Mouse (Mus musculus): ENCODE data around the gene Setd1a. TPM values are rescaled to one million over a fixed set of nuclear protein-coding genes. Genes with fewer than 3 reads are reported as not detected.

The Setd1a gene
- polyA plus RNA-seq, 1 experiment: 20.9 TPM

- TF ChIP-seq MAX (IDR thresholded peaks at IDR 0.05) (no peak), FOSL1 (IDR thresholded peaks at IDR 0.05; ENCODE audit: insufficient read depth, low read length, poor library complexity, severe bottlenecking) (no peak), MYOD1 (IDR thresholded peaks at IDR 0.05; ENCODE audit: control insufficient read depth, insufficient read length, low read depth) (no peak), USF1 (IDR thresholded peaks at IDR 0.05; ENCODE audit: low read depth) (no peak), CTCF (IDR thresholded peaks at IDR 0.05; ENCODE audit: control insufficient read depth, insufficient read depth, insufficient read length) (no peak), MYOG (IDR thresholded peaks at IDR 0.05; ENCODE audit: control insufficient read depth, extremely low read depth, insufficient read length) (no peak), CEBPB (IDR thresholded peaks at IDR 0.05; ENCODE audit: low read depth) (no peak)
- H3K4me3 ChIP-seq (ENCODE audit: insufficient read depth, poor library complexity, severe bottlenecking): peak overlapping the region; percentile 52
- peak overlapping the region; percentile 81 for H3ac ChIP-seq (ENCODE audit: control insufficient read depth, insufficient read length, low read depth)
- peaks cover 32% of the 10 kb centered on the region for H3K36me3 ChIP-seq (ENCODE audit: control insufficient read depth, insufficient read depth)
- H3K27me3 ChIP-seq (ENCODE audit: control insufficient read depth, insufficient read depth, insufficient read length): no peaks in the 10 kb centered on the region
- H3K79me2 ChIP-seq (ENCODE audit: control insufficient read depth, insufficient read depth): peaks cover 43% of the 10 kb centered on the region
- peaks cover 28% of the 10 kb centered on the region for H3K79me3 ChIP-seq (ENCODE audit: low read depth)
Measured at GRCm38 (mm10) chr7:127776878-127777473, 506 bp downstream of the Setd1a start.

GRCm38 (mm10) chr7:127777474-127778266, 1.2 kb downstream of the Setd1a start:
- H3K79me3 ChIP-seq (ENCODE audit: low read depth): peaks cover 30% of the 10 kb centered on the region
- peak overlapping the region; percentile 81 for H3ac ChIP-seq (ENCODE audit: control insufficient read depth, insufficient read length, low read depth)
- H3K4me3 ChIP-seq (ENCODE audit: insufficient read depth, poor library complexity, severe bottlenecking): peak overlapping the region; percentile 52
- peaks cover 47% of the 10 kb centered on the region for H3K79me2 ChIP-seq (ENCODE audit: control insufficient read depth, insufficient read depth)
- peaks cover 38% of the 10 kb centered on the region for H3K36me3 ChIP-seq (ENCODE audit: control insufficient read depth, insufficient read depth)
- no peaks in the 10 kb centered on the region for H3K27me3 ChIP-seq (ENCODE audit: control insufficient read depth, insufficient read depth, insufficient read length)
- TF ChIP-seq MAX (IDR thresholded peaks at IDR 0.05) (no peak), MYOD1 (IDR thresholded peaks at IDR 0.05; ENCODE audit: control insufficient read depth, insufficient read length, low read depth) (no peak), MYOG (IDR thresholded peaks at IDR 0.05; ENCODE audit: control insufficient read depth, extremely low read depth, insufficient read length) (no peak), CTCF (IDR thresholded peaks at IDR 0.05; ENCODE audit: control insufficient read depth, insufficient read depth, insufficient read length) (no peak), FOSL1 (IDR thresholded peaks at IDR 0.05; ENCODE audit: insufficient read depth, low read length, poor library complexity, severe bottlenecking) (no peak), USF1 (IDR thresholded peaks at IDR 0.05; ENCODE audit: low read depth) (no peak), CEBPB (IDR thresholded peaks at IDR 0.05; ENCODE audit: low read depth) (no peak)

GRCm38 (mm10) chr7:127778350-127778749, 1.9 kb downstream of the Setd1a start:
- Histone ChIP-seq H3K4me3 (ENCODE audit: insufficient read depth, poor library complexity, severe bottlenecking) (peak overlapping the region; percentile 52), H3K79me2 (ENCODE audit: control insufficient read depth, insufficient read depth) (peaks cover 47% of the 10 kb centered on the region), H3K79me3 (ENCODE audit: low read depth) (peaks cover 30% of the 10 kb centered on the region), H3ac (ENCODE audit: control insufficient read depth, insufficient read length, low read depth) (no peak overlapping the region), H3K27me3 (ENCODE audit: control insufficient read depth, insufficient read depth, insufficient read length) (no peaks in the 10 kb centered on the region), H3K36me3 (ENCODE audit: control insufficient read depth, insufficient read depth) (peaks cover 41% of the 10 kb centered on the region)
- TF ChIP-seq MYOG (IDR thresholded peaks at IDR 0.05; ENCODE audit: control insufficient read depth, extremely low read depth, insufficient read length): no peak
- no peak for TF ChIP-seq CEBPB (IDR thresholded peaks at IDR 0.05; ENCODE audit: low read depth)
- TF ChIP-seq MAX (IDR thresholded peaks at IDR 0.05): no peak
- no peak for TF ChIP-seq MYOD1 (IDR thresholded peaks at IDR 0.05; ENCODE audit: control insufficient read depth, insufficient read length, low read depth)
- TF ChIP-seq USF1 (IDR thresholded peaks at IDR 0.05; ENCODE audit: low read depth): no peak
- TF ChIP-seq FOSL1 (IDR thresholded peaks at IDR 0.05; ENCODE audit: insufficient read depth, low read length, poor library complexity, severe bottlenecking): no peak
- no peak for TF ChIP-seq CTCF (IDR thresholded peaks at IDR 0.05; ENCODE audit: control insufficient read depth, insufficient read depth, insufficient read length)

GRCm38 (mm10) chr7:127785308-127785707, 8.8 kb downstream of the Setd1a start, which contains the start of gene Gm49388:
TSS of gene Gm49388 (plus strand) at chr7:127785608.
- Histone ChIP-seq H3ac (ENCODE audit: control insufficient read depth, insufficient read length, low read depth) (no peak within 1 kb of the TSS), H3K79me3 (ENCODE audit: low read depth) (peaks cover 6% of the 10 kb centered on the region), H3K27me3 (ENCODE audit: control insufficient read depth, insufficient read depth, insufficient read length) (no peaks in the 10 kb centered on the region), H3K79me2 (ENCODE audit: control insufficient read depth, insufficient read depth) (peaks cover 19% of the 10 kb centered on the region), H3K36me3 (ENCODE audit: control insufficient read depth, insufficient read depth) (peaks cover 70% of the 10 kb centered on the region), H3K4me3 (ENCODE audit: insufficient read depth, poor library complexity, severe bottlenecking) (no peak within 1 kb of the TSS)
- TF ChIP-seq USF1 (IDR thresholded peaks at IDR 0.05; ENCODE audit: low read depth) (no peak), CEBPB (IDR thresholded peaks at IDR 0.05; ENCODE audit: low read depth) (no peak), CTCF (IDR thresholded peaks at IDR 0.05; ENCODE audit: control insufficient read depth, insufficient read depth, insufficient read length) (no peak), MYOG (IDR thresholded peaks at IDR 0.05; ENCODE audit: control insufficient read depth, extremely low read depth, insufficient read length) (no peak), MAX (IDR thresholded peaks at IDR 0.05) (no peak), MYOD1 (IDR thresholded peaks at IDR 0.05; ENCODE audit: control insufficient read depth, insufficient read length, low read depth) (no peak), FOSL1 (IDR thresholded peaks at IDR 0.05; ENCODE audit: insufficient read depth, low read length, poor library complexity, severe bottlenecking) (no peak)

GRCm38 (mm10) chr7:127797076-127797845, 20.8 kb downstream of the Setd1a start:
- Histone ChIP-seq H3K4me3 (ENCODE audit: insufficient read depth, poor library complexity, severe bottlenecking) (no peak overlapping the region), H3K79me3 (ENCODE audit: low read depth) (no peaks in the 10 kb centered on the region), H3ac (ENCODE audit: control insufficient read depth, insufficient read length, low read depth) (no peak overlapping the region), H3K36me3 (ENCODE audit: control insufficient read depth, insufficient read depth) (peaks cover 59% of the 10 kb centered on the region), H3K27me3 (ENCODE audit: control insufficient read depth, insufficient read depth, insufficient read length) (no peaks in the 10 kb centered on the region), H3K79me2 (ENCODE audit: control insufficient read depth, insufficient read depth) (no peaks in the 10 kb centered on the region)
- TF ChIP-seq MAX (IDR thresholded peaks at IDR 0.05): no peak
- no peak for TF ChIP-seq MYOG (IDR thresholded peaks at IDR 0.05; ENCODE audit: control insufficient read depth, extremely low read depth, insufficient read length)
- no peak for TF ChIP-seq FOSL1 (IDR thresholded peaks at IDR 0.05; ENCODE audit: insufficient read depth, low read length, poor library complexity, severe bottlenecking)
- TF ChIP-seq USF1 (IDR thresholded peaks at IDR 0.05; ENCODE audit: low read depth): no peak
- no peak for TF ChIP-seq MYOD1 (IDR thresholded peaks at IDR 0.05; ENCODE audit: control insufficient read depth, insufficient read length, low read depth)
- TF ChIP-seq CTCF (IDR thresholded peaks at IDR 0.05; ENCODE audit: control insufficient read depth, insufficient read depth, insufficient read length): no peak
- TF ChIP-seq CEBPB (IDR thresholded peaks at IDR 0.05; ENCODE audit: low read depth): no peak
